Mouse (Mus musculus): ENCODE measurements around the gene Spata31d1b. TPM values are rescaled to one million over a fixed set of nuclear protein-coding genes. Genes with fewer than 3 reads are reported as not detected.
"Not testable (repeated sequence)": the region's sequence is repeated elsewhere in the genome, so short reads cannot be mapped to it uniquely, and the experiment has no call there.

The Spata31d1b gene
- under 1 TPM in 1 of 2 experiments, not detected in 1; 0.09 TPM for total RNA-seq (2021)
- long read RNA-seq, experiment 1: 0 reads
- long read RNA-seq, experiment 2: 0 reads

DNA sequence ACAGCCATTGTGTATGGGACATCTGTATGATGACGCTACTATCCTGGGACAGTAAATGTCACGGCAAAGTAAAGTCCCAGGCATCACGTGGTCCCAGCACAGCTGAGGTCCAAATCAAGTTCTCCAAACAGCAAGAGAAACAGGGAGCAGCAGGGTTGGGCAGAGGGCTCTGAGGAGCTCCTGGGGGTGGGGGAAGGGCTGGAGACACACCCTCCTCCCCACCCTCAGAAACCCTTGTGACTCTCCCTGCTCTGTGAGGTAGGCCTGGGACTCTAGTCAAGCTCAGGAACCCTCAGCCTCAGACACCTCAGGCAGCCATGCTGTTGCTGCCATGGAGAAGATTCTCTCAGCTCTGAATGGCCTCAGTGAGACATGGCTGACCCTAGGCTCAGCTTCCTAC, at the start of gene Spata31d1b:
Spata31d1b (plus strand) TSS at position 301 of the 400 bp plus-strand sequence.
- DNase-seq (ENCODE audit: low spot score in 2 of 2): not testable (repeated sequence)

GRCm38 (mm10) chr13:59663939-59664712, 48.0 kb upstream of the Spata31d1b start:
- no peak for DNase-seq (ENCODE audit: low spot score in 2 of 2)

- no peak for DNase-seq (ENCODE audit: low spot score in 2 of 2)
Observed at GRCm38 (mm10) chr13:59667763-59668162, 44.3 kb upstream of the Spata31d1b start.

- DNase-seq (ENCODE audit: low spot score in 2 of 2): no peak
Observed at GRCm38 (mm10) chr13:59668501-59669093, 43.5 kb upstream of the Spata31d1b start.

DNA sequence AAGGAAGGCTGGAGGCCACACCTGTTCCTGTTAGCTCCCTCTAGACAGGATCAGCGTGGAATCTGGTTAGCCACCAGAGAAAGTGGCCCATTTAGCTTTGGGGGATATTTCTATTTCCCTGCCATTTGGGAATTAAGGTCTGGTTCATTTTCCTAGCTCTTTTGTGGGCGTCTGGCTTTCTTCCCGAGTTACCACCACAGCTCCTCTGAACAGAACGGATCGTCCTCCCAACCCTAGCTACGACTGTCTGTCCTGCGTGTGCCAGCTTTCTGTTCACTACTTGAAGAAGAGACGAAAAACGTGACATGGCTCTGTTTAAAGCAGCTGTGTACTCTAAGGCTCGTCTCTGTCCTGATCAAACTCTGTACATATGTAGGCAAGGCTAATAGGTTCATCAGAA, 42.1 kb upstream of the Spata31d1b start:
- DNase-seq (ENCODE audit: low spot score in 2 of 2): peak; percentile 48 to 65

DNA sequence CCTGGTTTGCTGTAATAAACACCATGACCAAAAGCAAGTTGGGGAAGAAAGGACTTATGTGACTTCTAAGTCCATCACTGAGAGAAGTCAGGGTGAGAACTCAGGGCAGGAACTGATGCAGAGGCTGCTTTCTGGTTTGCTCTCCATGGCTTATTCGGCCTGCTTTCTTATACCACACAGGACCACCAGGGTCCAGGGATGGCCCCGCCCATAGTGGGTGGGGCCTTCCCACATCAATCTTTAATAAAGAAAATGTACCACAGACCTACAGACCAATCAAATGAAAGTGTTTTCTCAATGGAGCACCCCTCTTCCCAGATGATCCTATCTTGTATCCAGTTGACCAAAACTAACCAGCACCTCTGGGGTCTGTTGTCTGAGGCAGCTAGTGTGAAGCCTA, 40.6 kb upstream of the Spata31d1b start:
- DNase-seq (ENCODE audit: low spot score in 2 of 2): no peak

DNA sequence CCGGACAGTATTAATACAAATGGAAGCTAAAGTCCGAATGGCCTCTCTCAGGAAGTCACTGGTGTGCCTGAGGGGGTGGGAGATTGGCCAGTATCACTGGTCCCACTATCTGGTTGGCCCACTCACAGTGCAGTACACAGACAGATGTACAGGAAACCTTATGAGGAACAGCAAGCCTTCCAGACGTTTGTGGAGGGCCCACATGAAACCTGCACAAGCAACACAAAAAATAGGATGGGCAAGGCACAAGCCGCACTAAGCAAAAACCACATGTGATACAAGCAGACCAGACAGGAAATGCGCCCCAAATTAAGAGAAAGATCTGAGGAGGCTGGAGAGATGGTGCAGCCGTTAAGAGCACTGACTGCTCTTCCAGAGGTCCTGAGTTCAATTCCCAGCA, 39.8 kb upstream of the Spata31d1b start:
- no peak for DNase-seq (ENCODE audit: low spot score in 2 of 2)

- DNase-seq (ENCODE audit: low spot score in 2 of 2): no peak
Observed at GRCm38 (mm10) chr13:59673597-59673996, 38.5 kb upstream of the Spata31d1b start.

- no peak for DNase-seq (ENCODE audit: low spot score in 2 of 2)
Observed at GRCm38 (mm10) chr13:59674215-59674614, 37.9 kb upstream of the Spata31d1b start.

- DNase-seq (ENCODE audit: low spot score in 2 of 2): no peak
Observed at GRCm38 (mm10) chr13:59674761-59675150, 37.3 kb upstream of the Spata31d1b start.

GRCm38 (mm10) chr13:59675151-59676011, 36.7 kb upstream of the Spata31d1b start, which contains the start of gene Golm1:
Gene Golm1 (minus strand): TSS chr13:59675811.
- DNase-seq (ENCODE audit: low spot score in 2 of 2): peak; percentile 28 to 54

DNA sequence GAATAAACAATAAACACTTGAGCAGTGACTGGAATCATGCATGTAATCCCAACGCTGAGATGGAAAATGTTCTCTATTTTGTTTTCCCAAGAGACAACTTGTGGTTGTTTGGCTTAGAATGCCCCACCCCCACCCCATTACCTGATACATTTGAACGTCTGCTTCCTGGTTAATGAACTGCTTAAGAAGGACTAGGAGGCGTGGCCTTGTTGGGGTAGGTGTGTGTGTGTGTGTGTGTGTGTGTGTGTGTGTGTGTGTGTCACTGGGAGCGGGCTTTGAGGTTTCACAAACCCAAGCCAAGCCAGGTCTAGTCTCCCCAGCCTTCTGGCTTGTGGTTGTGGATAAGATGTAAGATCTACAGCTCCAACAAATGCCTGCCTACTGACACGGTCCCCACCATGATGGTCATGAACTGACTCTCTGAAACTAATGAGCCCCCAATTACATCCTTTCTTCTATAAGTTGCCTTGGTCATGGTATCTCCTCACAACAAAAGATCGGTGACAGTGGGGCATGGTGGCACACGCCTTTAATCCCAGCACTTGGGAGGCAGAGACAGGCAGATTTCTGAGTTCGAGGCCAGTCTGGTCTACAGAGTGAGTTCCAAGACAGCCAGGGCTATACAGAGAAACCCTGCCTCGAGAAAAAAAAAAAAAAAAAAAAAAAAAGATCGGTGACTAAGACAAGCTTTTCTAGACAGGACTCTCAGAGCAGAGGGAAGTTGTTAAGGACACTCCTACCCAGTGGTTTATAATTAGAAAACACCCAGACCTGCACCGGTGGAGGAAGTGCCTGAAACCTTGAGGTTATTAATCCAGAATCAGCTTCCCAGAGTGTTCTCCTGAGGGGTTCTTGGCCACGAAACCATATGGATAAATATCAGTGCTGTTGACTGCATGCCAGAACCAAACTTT, 35.5 kb upstream of the Spata31d1b start:
- no peak for DNase-seq (ENCODE audit: low spot score in 2 of 2)

- no peak for DNase-seq (ENCODE audit: low spot score in 2 of 2)
Observed at GRCm38 (mm10) chr13:59679306-59679705, 32.8 kb upstream of the Spata31d1b start.

DNA sequence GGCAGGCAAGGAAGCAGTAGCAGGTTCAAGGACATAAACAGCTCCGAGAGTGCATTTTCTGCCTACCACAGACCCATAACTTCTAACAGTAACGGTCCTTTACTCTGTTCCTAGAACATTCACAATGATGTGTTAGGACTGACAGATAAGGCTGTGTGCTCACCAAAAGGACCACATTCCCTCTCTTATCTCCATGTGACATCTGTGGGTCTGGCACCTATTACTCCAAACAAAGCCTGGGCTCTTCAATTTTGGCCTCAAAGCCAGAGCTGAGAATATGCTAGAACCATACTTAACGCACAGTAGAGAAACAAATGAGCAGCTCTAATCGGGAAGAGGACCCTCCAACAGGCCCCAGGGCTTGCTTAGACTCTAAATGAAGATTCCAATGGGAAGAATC, 32.2 kb upstream of the Spata31d1b start:
- DNase-seq (ENCODE audit: low spot score in 2 of 2): no peak

- no peak for DNase-seq (ENCODE audit: low spot score in 2 of 2)
Observed at GRCm38 (mm10) chr13:59682629-59683028, 29.5 kb upstream of the Spata31d1b start.

DNA sequence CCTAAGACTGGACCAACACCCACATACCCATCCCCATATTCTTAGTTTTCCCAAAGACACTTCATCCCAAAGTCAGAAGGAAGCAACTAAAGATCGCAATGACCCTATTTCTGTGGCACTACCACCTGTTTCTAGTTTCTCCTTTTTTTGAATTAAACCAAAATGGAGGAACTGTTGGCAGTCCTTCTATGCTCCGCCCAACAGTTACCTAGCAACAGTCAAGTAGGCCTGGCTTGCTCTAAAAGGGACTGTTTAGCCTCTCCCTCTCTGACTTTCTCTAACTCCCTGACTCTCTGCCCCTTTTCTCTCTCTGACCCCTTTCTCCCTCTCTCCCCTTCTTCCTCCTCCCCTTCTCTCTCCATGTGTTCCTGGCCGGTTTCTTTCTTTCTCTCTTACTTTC, 26.8 kb upstream of the Spata31d1b start:
- no peak for DNase-seq (ENCODE audit: low spot score in 2 of 2)

GRCm38 (mm10) chr13:59688338-59688770, 23.7 kb upstream of the Spata31d1b start:
- DNase-seq (ENCODE audit: low spot score in 2 of 2): peak; percentile 22 to 30

GRCm38 (mm10) chr13:59689313-59689712, 22.8 kb upstream of the Spata31d1b start:
- no peak for DNase-seq (ENCODE audit: low spot score in 2 of 2)

- no peak for DNase-seq (ENCODE audit: low spot score in 2 of 2)
Observed at GRCm38 (mm10) chr13:59689843-59690242, 22.2 kb upstream of the Spata31d1b start.

GRCm38 (mm10) chr13:59690576-59690975, 21.5 kb upstream of the Spata31d1b start:
- DNase-seq (ENCODE audit: low spot score in 2 of 2): no peak

Measured in left cerebral cortex, adult 18-20 months (tissue).